Mouse (Mus musculus): ENCODE measurements around the gene Pgs1. TPM values are rescaled to one million over a fixed set of nuclear protein-coding genes. Genes with fewer than 3 reads are reported as not detected.

Gene Pgs1
- polyA plus RNA-seq, 1 experiment from 2014 or later: 63.7 TPM

DNA sequence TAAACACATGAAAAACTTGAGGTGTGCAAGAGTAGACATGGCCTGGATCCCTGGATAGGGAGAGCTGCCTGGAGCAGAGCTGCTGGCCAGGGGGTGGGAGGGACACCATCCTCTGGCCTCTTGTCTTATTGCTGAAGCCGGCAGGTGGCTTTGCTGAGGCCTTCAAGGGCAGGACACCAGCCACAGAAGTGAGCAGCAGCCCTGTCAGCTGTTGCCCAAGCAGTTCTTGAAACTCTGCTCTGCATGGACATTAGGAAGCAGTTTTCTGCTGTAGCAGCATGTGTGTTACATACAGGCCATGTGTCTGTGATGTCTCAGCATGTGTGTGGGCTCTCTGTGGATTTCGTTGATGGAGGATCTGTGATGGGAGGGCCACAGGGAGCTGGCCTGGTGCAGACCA lies 27.2 kb downstream of the Pgs1 start:
- Histone ChIP-seq H3K9me3 (no peaks in the 10 kb centered on the region), H3K9ac (no peak overlapping the region), H3K27ac (replicated peaks) (no peak overlapping the region), H3K4me3 (no peak overlapping the region), H3K4me1 (replicated peaks) (peaks cover 16% of the 10 kb centered on the region), H3K36me3 (peaks cover 7% of the 10 kb centered on the region; the same call in 1 of the 2 replicates), H3K27me3 (no peaks in the 10 kb centered on the region), H3K4me2 (no peak overlapping the region)
- 71% methylated on average over 2 of the region's 2 CpGs for WGBS
- no peak for ATAC-seq (ENCODE audit: low FRiP score, low read depth)

DNA sequence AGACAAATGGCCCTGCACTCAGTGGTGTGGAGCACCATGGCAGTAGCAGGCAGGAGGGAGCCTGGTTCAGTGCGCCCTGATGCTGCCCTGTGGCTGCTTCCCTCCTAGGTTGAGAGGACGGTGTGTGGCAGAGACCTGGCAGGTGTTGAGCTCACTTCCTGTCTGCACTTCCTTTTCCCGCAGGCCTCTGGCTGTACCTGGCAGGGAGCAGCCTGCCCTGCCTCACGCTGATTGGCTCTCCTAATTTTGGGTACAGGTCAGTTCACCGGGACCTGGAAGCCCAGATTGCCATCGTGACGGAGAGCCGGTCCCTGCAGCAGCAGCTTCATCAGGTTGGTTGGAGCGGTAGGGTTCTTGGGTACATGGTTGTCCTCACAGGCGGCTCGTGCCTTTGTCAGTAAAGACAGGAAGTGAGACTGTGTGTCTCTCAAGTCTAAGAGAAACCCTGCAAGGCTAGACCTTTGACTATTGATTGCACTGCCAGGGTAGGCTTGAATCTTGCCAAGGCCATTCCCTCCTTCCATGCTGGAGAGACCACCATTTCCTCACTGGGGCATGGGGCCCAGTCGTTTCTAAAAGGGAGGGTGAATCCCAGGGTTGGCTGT lies 28.4 kb downstream of the Pgs1 start:
- Histone ChIP-seq H3K4me1 (replicated peaks) (peaks cover 5% of the 10 kb centered on the region), H3K9ac (no peak overlapping the region), H3K36me3 (peaks cover 10% of the 10 kb centered on the region; the same call in 1 of the 2 replicates), H3K27ac (replicated peaks) (no peak overlapping the region), H3K27me3 (no peaks in the 10 kb centered on the region), H3K4me3 (no peak overlapping the region), H3K9me3 (no peaks in the 10 kb centered on the region), H3K4me2 (no peak overlapping the region)
- 87% methylated on average over 12 of the region's 12 CpGs for WGBS
- ATAC-seq (ENCODE audit: low FRiP score, low read depth): no peak

DNA sequence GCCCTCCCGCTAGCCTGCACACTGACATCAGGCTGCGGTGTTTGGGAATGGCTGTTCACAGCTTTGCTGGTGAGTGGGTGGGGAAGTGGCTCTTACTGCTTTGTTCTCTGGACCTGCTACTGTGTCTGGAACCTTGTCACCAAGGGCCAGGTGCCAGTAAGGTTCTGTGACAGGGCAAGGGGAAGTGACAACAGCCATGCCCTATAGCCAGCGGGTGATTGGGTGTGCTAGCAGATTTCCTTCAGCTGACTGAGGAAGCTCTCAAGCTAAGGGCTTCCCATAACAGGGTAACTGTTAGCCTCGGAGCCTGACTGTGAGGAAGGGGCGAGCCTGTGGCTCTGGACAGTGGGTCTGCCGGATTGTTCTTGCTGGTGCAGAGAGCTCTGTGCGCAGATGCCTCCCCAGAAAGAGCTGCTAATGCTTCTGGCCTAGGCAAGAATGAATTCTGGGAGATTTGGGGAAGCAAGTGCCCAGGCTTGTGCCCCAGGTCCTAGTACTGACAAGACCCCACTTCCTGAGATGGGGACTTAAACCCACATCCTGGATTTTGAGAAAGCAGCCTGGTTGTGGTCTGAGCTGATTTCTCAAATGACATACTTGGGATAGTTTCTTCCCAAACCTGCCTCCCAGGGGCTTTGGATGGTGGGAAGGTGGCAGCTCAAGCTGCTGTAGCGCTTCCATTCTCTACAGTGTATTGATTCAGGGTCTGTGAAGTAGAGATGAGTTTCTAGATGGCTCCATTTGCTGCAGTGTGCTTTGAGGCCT lies 29.5 kb downstream of the Pgs1 start:
- WGBS: 86% methylated on average over 8 of the region's 8 CpGs
- Histone ChIP-seq H3K9me3 (no peaks in the 10 kb centered on the region), H3K27ac (replicated peaks) (no peak overlapping the region), H3K4me1 (replicated peaks) (no peaks in the 10 kb centered on the region), H3K36me3 (peaks cover 16% of the 10 kb centered on the region; the same call in 1 of the 2 replicates), H3K4me2 (no peak overlapping the region), H3K27me3 (no peaks in the 10 kb centered on the region), H3K9ac (no peak overlapping the region), H3K4me3 (no peak overlapping the region)
- ATAC-seq (ENCODE audit: low FRiP score, low read depth): no peak

DNA sequence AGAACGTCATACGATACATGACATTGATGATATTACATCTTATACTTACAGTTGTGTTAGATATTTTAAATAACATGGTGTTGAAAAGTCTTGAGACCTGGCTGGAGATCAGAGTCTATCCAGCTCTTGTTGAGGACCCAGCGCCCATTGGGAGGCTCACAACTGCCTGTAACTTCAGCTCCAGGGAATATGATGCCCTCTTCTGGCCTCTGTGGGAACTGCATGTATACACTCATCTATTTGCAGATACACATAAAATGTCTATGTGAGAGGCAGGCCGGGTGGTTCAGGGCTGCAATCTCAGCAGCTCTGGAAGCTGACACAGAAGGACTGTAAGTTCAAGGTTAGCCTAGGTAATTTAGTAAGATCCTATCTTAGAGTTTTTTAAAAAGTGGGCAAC lies 32.2 kb downstream of the Pgs1 start:
- H3K9me3 ChIP-seq: no peaks in the 10 kb centered on the region
- no peaks in the 10 kb centered on the region for H3K27me3 ChIP-seq
- H3K27ac ChIP-seq (replicated peaks): no peak overlapping the region
- 95% methylated on average over 4 of the region's 4 CpGs for WGBS
- H3K4me1 ChIP-seq (replicated peaks): no peaks in the 10 kb centered on the region
- no peak for ATAC-seq (ENCODE audit: low FRiP score, low read depth)
- H3K36me3 ChIP-seq: peaks cover 16% of the 10 kb centered on the region; the same call in 1 of the 2 replicates
- H3K4me2 ChIP-seq: no peak overlapping the region
- H3K4me3 ChIP-seq: no peak overlapping the region
- H3K9ac ChIP-seq: no peak overlapping the region

DNA sequence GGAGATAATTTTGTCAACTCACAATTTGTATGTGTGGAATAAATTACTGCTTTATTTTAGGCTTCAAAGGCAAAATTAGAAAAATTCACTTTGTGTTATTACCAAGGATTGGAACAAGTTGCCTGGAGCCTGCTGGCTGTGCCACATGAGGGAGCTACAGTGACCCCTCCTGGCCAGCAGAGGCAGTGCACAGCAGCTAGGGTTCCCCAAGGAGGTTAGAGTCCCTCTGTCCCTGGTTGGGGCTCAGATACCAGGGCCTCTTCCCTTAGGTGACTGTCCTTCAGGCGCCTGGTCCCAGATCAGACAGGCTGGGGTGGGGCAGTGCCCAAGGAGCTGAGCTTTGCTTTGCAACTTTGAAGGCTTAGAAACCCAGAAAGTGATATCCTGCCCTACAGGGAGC lies 35.7 kb downstream of the Pgs1 start:
- no peak overlapping the region for H3K9ac ChIP-seq
- no peak overlapping the region for H3K4me2 ChIP-seq
- H3K27ac ChIP-seq (replicated peaks): no peak overlapping the region
- H3K9me3 ChIP-seq: no peaks in the 10 kb centered on the region
- no peak overlapping the region for H3K4me3 ChIP-seq
- H3K36me3 ChIP-seq: peaks cover 19% of the 10 kb centered on the region; the same call in 1 of the 2 replicates
- WGBS: 53% methylated on average over 1 of the region's 1 CpGs
- H3K4me1 ChIP-seq (replicated peaks): no peaks in the 10 kb centered on the region
- ATAC-seq (ENCODE audit: low FRiP score, low read depth): no peak
- no peaks in the 10 kb centered on the region for H3K27me3 ChIP-seq

DNA sequence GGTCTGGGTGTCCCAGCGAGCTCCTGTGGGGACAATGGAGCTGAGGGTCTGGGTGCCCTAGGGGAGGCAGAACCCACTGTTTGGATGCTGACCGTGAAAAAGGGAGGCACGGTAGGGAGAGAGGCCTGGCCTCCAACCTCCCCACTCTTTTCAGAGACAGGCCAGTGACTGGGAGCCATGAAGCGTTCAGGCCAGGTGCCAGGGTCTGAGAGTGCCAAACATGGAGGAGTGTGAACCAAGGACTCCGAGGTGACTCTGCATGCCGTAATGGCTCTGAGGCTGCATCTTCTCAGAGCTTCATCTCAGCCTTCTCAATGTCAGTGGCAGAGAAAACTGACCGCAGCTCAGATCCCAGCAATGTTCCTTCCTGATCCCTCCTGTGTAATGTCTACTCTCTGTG lies 37.4 kb downstream of the Pgs1 start:
- H3K9ac ChIP-seq: no peak overlapping the region
- 95% methylated on average over 7 of the region's 7 CpGs for WGBS
- no peak overlapping the region for H3K27ac ChIP-seq (replicated peaks)
- H3K4me2 ChIP-seq: no peak overlapping the region
- no peaks in the 10 kb centered on the region for H3K4me1 ChIP-seq (replicated peaks)
- H3K36me3 ChIP-seq: peaks cover 12% of the 10 kb centered on the region; the same call in 1 of the 2 replicates
- no peak for ATAC-seq (ENCODE audit: low FRiP score, low read depth)
- no peaks in the 10 kb centered on the region for H3K27me3 ChIP-seq
- no peaks in the 10 kb centered on the region for H3K9me3 ChIP-seq
- H3K4me3 ChIP-seq: no peak overlapping the region

DNA sequence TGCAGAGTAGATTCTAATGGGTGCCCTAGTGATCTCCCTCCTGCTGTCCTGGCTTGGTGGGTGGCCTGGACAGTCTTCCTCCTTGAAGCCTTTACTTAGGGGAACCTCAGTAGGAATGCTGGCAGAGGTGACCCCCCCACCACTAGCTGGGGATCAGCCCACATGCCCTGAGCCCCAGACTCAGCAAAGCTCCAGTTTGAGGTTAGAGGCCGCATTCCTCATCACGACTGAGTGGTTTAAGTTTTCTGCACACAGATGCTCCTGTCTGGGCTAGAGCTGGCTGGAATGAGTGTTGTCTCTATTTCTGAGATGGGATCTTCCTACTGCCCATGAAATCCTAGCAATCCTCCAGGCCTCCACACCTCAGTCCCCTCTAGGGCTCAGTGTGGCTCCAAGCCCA lies 38.0 kb downstream of the Pgs1 start:
- WGBS: 81% methylated on average over 2 of the region's 2 CpGs
- no peak for ATAC-seq (ENCODE audit: low FRiP score, low read depth)
- Histone ChIP-seq H3K9ac (no peak overlapping the region), H3K9me3 (no peaks in the 10 kb centered on the region), H3K36me3 (0 out of 2 replicates have a peak, but pooled peaks cover 10% of the 10 kb centered on the region), H3K4me2 (no peak overlapping the region), H3K4me1 (replicated peaks) (no peaks in the 10 kb centered on the region), H3K4me3 (no peak overlapping the region), H3K27ac (replicated peaks) (no peak overlapping the region), H3K27me3 (no peaks in the 10 kb centered on the region)

DNA sequence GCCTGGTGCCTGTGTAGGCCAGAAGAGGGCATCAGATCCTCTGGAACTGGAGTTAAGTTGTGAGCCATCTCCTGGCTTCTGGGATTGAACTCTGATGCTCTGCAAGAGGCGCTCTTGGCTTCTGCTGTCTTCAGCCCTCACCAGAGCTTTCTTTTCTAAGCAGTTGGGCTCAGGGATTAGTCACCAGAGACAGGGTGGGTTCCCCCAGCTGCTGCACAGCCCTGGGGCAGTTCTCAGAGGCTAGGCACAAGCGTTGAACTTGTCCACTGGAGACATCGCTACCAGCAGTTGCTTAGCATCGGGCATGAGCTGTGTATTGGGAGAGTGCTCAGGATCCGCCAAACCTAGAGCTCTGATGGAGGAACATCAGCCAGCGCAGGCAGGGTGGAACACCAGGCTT lies 43.1 kb downstream of the Pgs1 start:
- H3K9ac ChIP-seq: no peak overlapping the region
- H3K36me3 ChIP-seq: peaks cover 8% of the 10 kb centered on the region
- H3K9me3 ChIP-seq: no peaks in the 10 kb centered on the region
- no peak overlapping the region for H3K4me3 ChIP-seq
- ATAC-seq (ENCODE audit: low FRiP score, low read depth): no peak
- no peaks in the 10 kb centered on the region for H3K4me1 ChIP-seq (replicated peaks)
- no peaks in the 10 kb centered on the region for H3K27me3 ChIP-seq
- no peak overlapping the region for H3K27ac ChIP-seq (replicated peaks)
- WGBS: 94% methylated on average over 6 of the region's 6 CpGs
- no peak overlapping the region for H3K4me2 ChIP-seq

DNA sequence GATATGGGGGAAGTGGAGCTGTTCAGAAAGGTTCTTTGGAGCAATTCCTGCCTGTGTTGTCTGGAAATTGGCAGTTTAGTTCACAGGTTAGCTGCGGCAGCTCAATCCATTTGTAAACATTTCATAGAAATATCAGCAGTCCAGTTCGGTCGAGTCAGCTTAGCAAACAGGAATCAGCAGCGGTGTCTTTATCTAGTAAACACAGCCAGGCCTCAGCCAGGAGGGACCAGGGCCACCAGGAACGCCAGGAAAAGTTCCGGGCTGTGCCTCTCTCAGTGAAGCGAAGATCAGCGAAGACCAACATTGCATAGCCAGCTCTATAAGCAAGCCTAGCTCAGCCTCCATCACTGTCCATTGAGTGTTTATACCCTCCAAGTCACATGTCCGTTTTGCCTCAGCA lies 45.0 kb downstream of the Pgs1 start:
- H3K9ac ChIP-seq: no peak overlapping the region
- H3K27me3 ChIP-seq: no peaks in the 10 kb centered on the region
- no peak overlapping the region for H3K4me2 ChIP-seq
- no peaks in the 10 kb centered on the region for H3K4me1 ChIP-seq (replicated peaks)
- H3K36me3 ChIP-seq: peaks cover 8% of the 10 kb centered on the region
- no peak overlapping the region for H3K4me3 ChIP-seq
- H3K27ac ChIP-seq (replicated peaks): no peak overlapping the region
- no peak for ATAC-seq (ENCODE audit: low FRiP score, low read depth)
- 93% methylated on average over 9 of the region's 9 CpGs for WGBS
- no peaks in the 10 kb centered on the region for H3K9me3 ChIP-seq

DNA sequence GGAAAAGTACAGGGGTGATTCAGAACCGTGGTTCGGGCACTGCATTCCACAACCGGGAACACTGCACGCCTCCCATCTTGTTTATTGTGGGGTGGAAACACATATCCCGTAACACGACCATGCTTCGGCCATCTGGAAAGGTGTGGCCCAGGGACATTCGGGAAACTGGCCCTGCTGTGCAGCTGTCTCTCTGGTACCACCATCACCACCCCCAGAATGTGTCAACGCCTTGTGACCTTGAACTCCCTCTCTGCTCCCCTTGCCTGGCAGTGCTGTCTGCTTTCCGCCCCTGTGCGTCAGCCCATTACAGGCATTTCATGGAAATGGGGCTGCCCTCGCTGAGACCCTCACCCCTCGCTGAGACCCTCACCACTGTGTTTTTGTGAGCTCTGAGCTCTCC lies 48.3 kb downstream of the Pgs1 start:
- WGBS: 92% methylated on average over 13 of the region's 13 CpGs
- Histone ChIP-seq H3K4me2 (no peak overlapping the region), H3K36me3 (peaks cover 8% of the 10 kb centered on the region), H3K4me1 (replicated peaks) (no peaks in the 10 kb centered on the region), H3K9ac (no peak overlapping the region), H3K9me3 (no peaks in the 10 kb centered on the region), H3K4me3 (no peak overlapping the region), H3K27ac (replicated peaks) (no peak overlapping the region), H3K27me3 (no peaks in the 10 kb centered on the region)
- no peak for ATAC-seq (ENCODE audit: low FRiP score, low read depth)

DNA sequence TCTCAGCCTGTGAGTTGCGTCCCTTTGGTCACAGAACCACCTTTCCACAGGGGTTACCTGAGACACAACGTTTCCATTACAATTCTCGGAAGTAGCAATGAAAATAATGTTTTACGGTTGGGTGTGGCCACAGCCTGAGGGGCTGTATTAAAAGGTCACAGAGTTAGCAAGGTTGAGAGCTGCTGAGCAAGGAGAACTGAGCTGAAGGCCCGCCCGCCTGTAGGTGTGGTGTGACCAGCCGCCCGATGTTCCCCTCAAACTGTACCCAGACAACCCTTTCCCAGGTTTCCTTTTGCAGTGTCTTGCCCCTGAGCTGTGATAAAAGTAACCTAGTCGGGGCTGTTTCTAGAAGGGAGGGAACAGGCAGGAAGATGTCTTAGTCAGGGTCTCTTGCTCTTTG lies 49.0 kb downstream of the Pgs1 start:
- WGBS: 87% methylated on average over 9 of the region's 9 CpGs
- Histone ChIP-seq H3K36me3 (peaks cover 8% of the 10 kb centered on the region), H3K9ac (no peak overlapping the region), H3K4me1 (replicated peaks) (no peaks in the 10 kb centered on the region), H3K27ac (replicated peaks) (no peak overlapping the region), H3K27me3 (no peaks in the 10 kb centered on the region), H3K9me3 (no peaks in the 10 kb centered on the region), H3K4me3 (no peak overlapping the region), H3K4me2 (no peak overlapping the region)
- no peak for ATAC-seq (ENCODE audit: low FRiP score, low read depth)

DNA sequence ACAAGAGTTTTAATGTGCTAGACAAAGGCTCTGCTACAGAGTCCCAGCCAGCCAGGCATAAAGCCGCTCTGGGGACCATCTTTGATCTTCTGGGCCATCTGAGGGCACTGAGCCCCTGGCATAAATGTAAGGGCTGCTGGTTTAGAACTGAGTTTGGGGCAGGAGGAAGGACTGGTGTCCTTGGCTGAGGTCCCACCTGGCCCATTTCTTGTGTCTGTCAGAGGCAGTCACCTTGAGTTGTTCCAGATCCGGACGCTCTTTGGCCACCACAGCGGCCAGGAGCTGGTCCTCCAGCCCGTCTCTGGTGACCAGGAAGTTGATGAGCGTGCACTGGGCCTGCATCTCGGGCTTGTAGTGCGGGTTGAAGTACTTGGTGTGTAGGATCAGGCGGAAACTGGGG lies 56.7 kb downstream of the Pgs1 start:
- Histone ChIP-seq H3K4me2 (no peak overlapping the region), H3K36me3 (no peaks in the 10 kb centered on the region), H3K27ac (replicated peaks) (no peak overlapping the region), H3K4me3 (no peak overlapping the region), H3K9ac (no peak overlapping the region), H3K4me1 (replicated peaks) (peaks cover 8% of the 10 kb centered on the region), H3K27me3 (no peaks in the 10 kb centered on the region), H3K9me3 (no peaks in the 10 kb centered on the region)
- 94% methylated on average over 9 of the region's 9 CpGs for WGBS
- ATAC-seq (ENCODE audit: low FRiP score, low read depth): no peak
